Mouse (Mus musculus) intestine, embryonic 14.5 days (tissue): ENCODE measurements at regions not wholly inside any gene's neighbourhood (a gene's known extent, or its start where the extent isn't known, plus 50 kb on each side); places are given as distances from the start of the nearest gene placed in this dataset.

ENCODE experiments used
- ATAC-seq: fragments of 200-750 bp; cut with Nextera tagmentation; replicated peaks from 2 replicates; pipeline ENCODE4 v1.8.0; 2017; ENCODE audit warnings: low read depth, moderate number of reproducible peaks, moderate TSS enrichment, moderate library complexity; ENCODE audit not compliant: low FRiP score, low TSS enrichment
- DNase-seq: peaks from one replicate; pipeline ENCODE4 v3.0.0-alpha.2; 2018; ENCODE audit warnings: low spot score
- H3K27ac ChIP-seq: fragments of 300-500 bp; sonication (generic); 2 replicates; pipeline ENCODE4 v1.5.1; 2014; ENCODE audit warnings: low read depth, mild to moderate bottlenecking, control low read depth
- H3K27me3 ChIP-seq: fragments of 300-500 bp; sonication (generic); replicated peaks from 2 replicates; pipeline ENCODE4 v1.6.1; 2014; ENCODE audit warnings: low read length, control low read depth; ENCODE audit not compliant: control insufficient read depth, insufficient read depth
- H3K36me3 ChIP-seq: fragments of 300-500 bp; sonication (generic); 2 replicates; pipeline ENCODE4 v1.6.1; 2014; ENCODE audit warnings: low read length, control low read depth; ENCODE audit not compliant: control insufficient read depth, insufficient read depth
- H3K4me1 ChIP-seq: fragments of 300-500 bp; sonication (generic); replicated peaks from 2 replicates; pipeline ENCODE4 v1.6.1; 2014; ENCODE audit warnings: low read length, control low read depth, mixed read lengths; ENCODE audit not compliant: control insufficient read depth, insufficient read depth
- H3K4me2 ChIP-seq: fragments of 300-500 bp; sonication (generic); 2 replicates; pipeline ENCODE4 v1.6.1; 2014; ENCODE audit warnings: low read length
- H3K4me3 ChIP-seq: fragments of 300-500 bp; sonication (generic); 2 replicates; pipeline ENCODE4 v1.5.1; 2014; ENCODE audit warnings: low read depth, low read length, control low read depth, mixed read lengths
- H3K9ac ChIP-seq: fragments of 300-500 bp; sonication (generic); 2 replicates; pipeline ENCODE4 v1.6.1; 2014; ENCODE audit warnings: mild to moderate bottlenecking, low read length
- H3K9me3 ChIP-seq: fragments of 300-500 bp; sonication (generic); 2 replicates; pipeline ENCODE4 v1.6.1; 2016; ENCODE audit warnings: low read length, control low read depth; ENCODE audit not compliant: control insufficient read depth
- WGBS: fragments of 180-500 bp; shearing (Covaris S2); extraction: QIAGEN DNeasy Blood & Tissue Kit; methylation state at CpG from one replicate; pipeline ENCODE4 v1.1.7; 2014; 5-methylcytosine and 5-hydroxymethylcytosine counted together

- ATAC-seq = no peak
- 74% methylated on average over 3 of the region's 3 CpGs for WGBS
These were observed 919.6 kb downstream of the Epha7 start for GRCm38 (mm10) chr4:29732513-29732912.

GRCm38 (mm10) chr4:29741991-29742390 is 929.1 kb downstream of the Epha7 start:
- no peaks in the 10 kb centered on the region for H3K36me3 ChIP-seq
- ATAC-seq (no peak), DNase-seq (no peak)
- no peak overlapping the region for H3K9ac ChIP-seq
- H3K27me3 ChIP-seq = no peaks in the 10 kb centered on the region
- no peak overlapping the region for H3K4me3 ChIP-seq
- H3K9me3 ChIP-seq = no peaks in the 10 kb centered on the region
- H3K4me2 ChIP-seq = no peak overlapping the region
- H3K27ac ChIP-seq = no peak overlapping the region
- no peaks in the 10 kb centered on the region for H3K4me1 ChIP-seq
- WGBS = 77% methylated on average over 5 of the region's 5 CpGs

More at GRCm38 (mm10) chr4:29732513-29732912, 919.6 kb downstream of the Epha7 start:
- Histone ChIP-seq H3K9me3 (0 out of 2 replicates have a peak, but pooled peaks cover 4% of the 10 kb centered on the region), H3K4me3 (no peak overlapping the region), H3K27ac (no peak overlapping the region), H3K9ac (no peak overlapping the region), H3K4me2 (no peak overlapping the region), H3K4me1 (no peaks in the 10 kb centered on the region), H3K27me3 (no peaks in the 10 kb centered on the region), H3K36me3 (no peaks in the 10 kb centered on the region)
- no peak for DNase-seq

- H3K27me3 ChIP-seq = no peaks in the 10 kb centered on the region
- H3K4me3 ChIP-seq = no peak overlapping the region
- WGBS = 69% methylated on average over 2 of the region's 2 CpGs
- H3K27ac ChIP-seq = no peak overlapping the region
- H3K4me1 ChIP-seq = no peaks in the 10 kb centered on the region
- no peak overlapping the region for H3K4me2 ChIP-seq
- no peaks in the 10 kb centered on the region for H3K36me3 ChIP-seq
- no peak for ATAC-seq
- no peak overlapping the region for H3K9ac ChIP-seq
- no peak for DNase-seq
- no peaks in the 10 kb centered on the region for H3K9me3 ChIP-seq
These were observed 929.8 kb downstream of the Epha7 start for GRCm38 (mm10) chr4:29742746-29743145.
